Mouse (Mus musculus): ENCODE results near the gene Tmub2.

GRCm38 (mm10) chr11:102266631-102267355, 17.9 kb upstream of the Tmub2 start:
- TF ChIP-seq GABPA (IDR thresholded peaks at IDR 0.05; ENCODE audit: insufficient replicate concordance, low read depth, low read length), result no peak
- no peak for TF ChIP-seq EP300 (IDR thresholded peaks at IDR 0.05; ENCODE audit: low read length)
- no peak for TF ChIP-seq CTCF (conservative IDR thresholded peaks at IDR 0.05 in 1 of 2, IDR thresholded peaks at IDR 0.05 in 1 of 2; ENCODE audit: low read depth in 2 of 2, low read length in 2 of 2)
- no peak for TF ChIP-seq POLR2A (IDR thresholded peaks at IDR 0.05; ENCODE audit: low read depth, low read length)
- TF ChIP-seq USF1 (IDR thresholded peaks at IDR 0.05; ENCODE audit: low read depth, low read length), result no peak
- no peak for TF ChIP-seq MYC (IDR thresholded peaks at IDR 0.05; ENCODE audit: low read depth, low read length)
- no peak for TF ChIP-seq ZNF384 (IDR thresholded peaks at IDR 0.05; ENCODE audit: low read depth, low read length)
- TF ChIP-seq ETS1 (conservative IDR thresholded peaks at IDR 0.05; ENCODE audit: low read depth, low read length), result no peak
- TF ChIP-seq RAD21 (IDR thresholded peaks at IDR 0.05; ENCODE audit: low read depth, low read length), result no peak

All from CH12.LX (cell line).